ENCODE assay signal across 22 mouse cellular contexts in the genomic region with DNA sequence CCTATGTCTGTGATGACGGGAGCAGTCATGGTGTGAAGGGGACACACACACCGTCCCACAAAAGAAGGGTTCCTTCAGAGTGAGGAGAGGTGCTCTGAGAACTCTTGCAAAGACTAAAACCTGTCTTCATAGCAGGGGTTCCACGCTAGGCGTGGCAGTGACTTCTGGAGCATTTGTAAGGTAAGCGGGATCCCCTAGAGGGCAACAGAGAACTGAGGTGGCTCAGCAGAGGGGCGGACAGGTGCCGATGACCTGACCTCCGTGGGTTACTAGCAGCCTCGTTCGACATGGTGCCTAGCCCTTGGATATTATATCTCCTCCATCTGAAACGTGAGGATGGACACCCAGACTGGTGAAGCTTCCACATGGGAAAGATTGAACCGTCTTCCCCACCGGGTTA.
A peak's percentile ranks its signal among the peaks of the same experiment; 100 is the strongest.
DNase-seq lines count a peak whose midpoint lies in the region; ATAC-seq and TF ChIP-seq lines count a peak whose summit lies in the region.
"Had no signal": no experiment of that assay in that cellular context is flagged by ENCODE, and none has a peak within 500 bp of the region (broad histone marks: within the 10 kb centered on the region; RNA-seq: fewer than 3 reads in every experiment).

No protein-coding gene starts in this region.

- in situ Hi-C loops in CH12.LX (cut with MboI; ENCODE audit: low pct_ligation_motif_present, low pct_unique_long_range_greater_than_20kb, low sequenced_read_pairs), result loop anchor here (5.0 kb wide), 1 partner anchor 179 kb away; the partner anchor contains the start of gene Ntn1

- H3K4me2 ChIP-seq in forebrain, embryonic 14.5 days (ENCODE audit: low read length), result no peak overlapping the region
- H3K4me2 ChIP-seq in lung, postnatal 0 days (replicated peaks; ENCODE audit: low read depth, low read length), result no peak overlapping the region
- H3K4me2 ChIP-seq in CH12.LX (ENCODE audit: insufficient read depth, low read depth, poor library complexity, severe bottlenecking), result no peak overlapping the region
- no peak overlapping the region for H3K4me2 ChIP-seq in liver, postnatal 0 days (ENCODE audit: low read depth, low read length)
- H3K4me2 ChIP-seq: embryonic facial prominence, embryonic 12.5 days; forebrain, embryonic 12.5 days; heart, embryonic 11.5 days; heart, embryonic 15.5 days; hindbrain, embryonic 13.5 days had no signal

- H3K27ac ChIP-seq in forebrain, embryonic 10.5 days, result 0 out of 2 replicates have a peak overlapping the region, but pooled peaks have one; percentile 4
- H3K27ac ChIP-seq in forebrain, embryonic 14.5 days (ENCODE audit: low read depth, low read length), result no peak overlapping the region
- H3K27ac ChIP-seq in lung, postnatal 0 days (ENCODE audit: low read length), result no peak overlapping the region
- no peak overlapping the region for H3K27ac ChIP-seq in CH12.LX (ENCODE audit: insufficient read depth, low read depth)
- no peak overlapping the region for H3K27ac ChIP-seq in liver, postnatal 0 days (ENCODE audit: low read depth)
- H3K27ac ChIP-seq: embryonic facial prominence, embryonic 12.5 days; forebrain, embryonic 12.5 days; heart, adult 2 months; heart, embryonic 15.5 days; hindbrain, embryonic 13.5 days had no signal

- no peak overlapping the region for H3K9ac ChIP-seq in forebrain, embryonic 14.5 days (ENCODE audit: low read length)
- no peak overlapping the region for H3K9ac ChIP-seq in lung, postnatal 0 days (replicated peaks; ENCODE audit: low read depth)
- no peak overlapping the region for H3K9ac ChIP-seq in CH12.LX (ENCODE audit: insufficient read depth, low read depth)
- H3K9ac ChIP-seq in liver, postnatal 0 days (replicated peaks), result no peak overlapping the region
- H3K9ac ChIP-seq: embryonic facial prominence, embryonic 12.5 days; forebrain, postnatal 0 days; heart, embryonic 15.5 days; hindbrain, embryonic 13.5 days had no signal

- TF ChIP-seq CTCF in lung, postnatal 0 days (IDR thresholded peaks at IDR 0.05), result peak; percentile 32
- peak in 1 of 2 experiments; percentile 61; a peak in 2 of 4 replicates for TF ChIP-seq CTCF in CH12.LX (conservative IDR thresholded peaks at IDR 0.05 in 1 of 2, IDR thresholded peaks at IDR 0.05 in 1 of 2; ENCODE audit: low read depth in 2 of 2, low read length in 2 of 2)
- no peak for TF ChIP-seq CTCF in liver, postnatal 0 days (IDR thresholded peaks at IDR 0.05; ENCODE audit: low read depth)

- dilution Hi-C loops in CH12.LX (cut with MboI; ENCODE audit: extremely low pct_ligation_motif_present, extremely low pct_unique_long_range_greater_than_20kb, low sequenced_read_pairs), result no loop called here

- DNase-seq in forebrain, embryonic 10.5 days (ENCODE audit: extremely low spot score, low spot score), result no peak
- no peak for DNase-seq in forebrain, embryonic 14.5 days (ENCODE audit: low spot score)
- DNase-seq in lung, postnatal 0 days (ENCODE audit: low spot score), result no peak
- no peak for DNase-seq in lung, postnatal 4 days
- no peak for DNase-seq in CH12.LX (ENCODE audit: extremely low read depth)
- peak; percentile 49 for DNase-seq in thymus, postnatal 25 days
- DNase-seq in liver, postnatal 0 days, result no peak
- DNase-seq in B cell, adult 2 months, result no peak
- DNase-seq: adrenal gland, adult 8-10 months; adrenal gland, postnatal 36 days; cerebellum, adult 8-10 months; cerebellum, postnatal 14 days; forebrain, postnatal 0 days; gastrocnemius, postnatal 14 days; heart, adult 2 months; heart, postnatal 14 days had no signal

- no peak overlapping the region for H3K4me3 ChIP-seq in forebrain, embryonic 10.5 days
- no peak overlapping the region for H3K4me3 ChIP-seq in forebrain, embryonic 14.5 days (ENCODE audit: low read depth, low read length)
- H3K4me3 ChIP-seq in lung, postnatal 0 days (ENCODE audit: low read depth, low read length), result no peak overlapping the region
- H3K4me3 ChIP-seq in CH12.LX (replicated peaks in 1 of 3; ENCODE audit: low read depth in 2 of 3, low read length in 2 of 3, poor library complexity in 1 of 3), result no peak overlapping the region
- H3K4me3 ChIP-seq in liver, postnatal 0 days (ENCODE audit: low read depth, low read length), result no peak overlapping the region
- H3K4me3 ChIP-seq: embryonic facial prominence, embryonic 12.5 days; forebrain, embryonic 12.5 days; heart, adult 2 months; heart, embryonic 15.5 days; hindbrain, embryonic 13.5 days had no signal

- no peak for TF ChIP-seq POLR2A in CH12.LX (IDR thresholded peaks at IDR 0.05; ENCODE audit: low read depth, low read length)

- peaks cover 96% of the 10 kb centered on the region for H3K27me3 ChIP-seq in forebrain, embryonic 10.5 days (ENCODE audit: poor library complexity, severe bottlenecking)
- H3K27me3 ChIP-seq in forebrain, embryonic 14.5 days (replicated peaks; ENCODE audit: control insufficient read depth, insufficient read depth, low read length), result no peaks in the 10 kb centered on the region
- H3K27me3 ChIP-seq in lung, postnatal 0 days (replicated peaks; ENCODE audit: insufficient read depth, low read length), result no peaks in the 10 kb centered on the region
- H3K27me3 ChIP-seq in CH12.LX (replicated peaks), result no peaks in the 10 kb centered on the region
- no peaks in the 10 kb centered on the region for H3K27me3 ChIP-seq in liver, postnatal 0 days (ENCODE audit: insufficient read depth, low read length)
- H3K27me3 ChIP-seq: embryonic facial prominence, embryonic 12.5 days; heart, embryonic 15.5 days had no signal

- H3K36me3 ChIP-seq in forebrain, embryonic 10.5 days (replicated peaks), result peaks cover 4% of the 10 kb centered on the region; the same call in 1 of the 2 replicates
- no peaks in the 10 kb centered on the region for H3K36me3 ChIP-seq in forebrain, embryonic 14.5 days (ENCODE audit: control insufficient read depth, insufficient read depth, low read length)
- H3K36me3 ChIP-seq in lung, postnatal 0 days (ENCODE audit: insufficient read depth, low read length), result no peaks in the 10 kb centered on the region
- no peaks in the 10 kb centered on the region for H3K36me3 ChIP-seq in CH12.LX (replicated peaks in 1 of 2; ENCODE audit: control insufficient read depth in 1 of 2, insufficient read depth in 1 of 2, low read length in 1 of 2)
- no peaks in the 10 kb centered on the region for H3K36me3 ChIP-seq in liver, postnatal 0 days (replicated peaks; ENCODE audit: insufficient read depth, low read length)
- H3K36me3 ChIP-seq: embryonic facial prominence, embryonic 12.5 days; forebrain, embryonic 12.5 days; G1E; hindbrain, embryonic 13.5 days had no signal

- H3K9me3 ChIP-seq in forebrain, embryonic 10.5 days, result no peaks in the 10 kb centered on the region
- H3K9me3 ChIP-seq in forebrain, embryonic 14.5 days (replicated peaks; ENCODE audit: control insufficient read depth, low read length), result no peaks in the 10 kb centered on the region
- no peaks in the 10 kb centered on the region for H3K9me3 ChIP-seq in lung, postnatal 0 days (ENCODE audit: low read length)
- H3K9me3 ChIP-seq in CH12.LX (replicated peaks; ENCODE audit: low read length), result no peaks in the 10 kb centered on the region
- no peaks in the 10 kb centered on the region for H3K9me3 ChIP-seq in liver, postnatal 0 days (ENCODE audit: low read length)
- H3K9me3 ChIP-seq: embryonic facial prominence, embryonic 12.5 days; forebrain, embryonic 12.5 days; G1E; heart, embryonic 15.5 days; hindbrain, embryonic 13.5 days had no signal

- no peak for ATAC-seq in forebrain, embryonic 14.5 days
- ATAC-seq in lung, postnatal 0 days, result no peak
- no peak for ATAC-seq in liver, postnatal 0 days
- ATAC-seq: forebrain, postnatal 0 days had no signal

- H3K79me2 ChIP-seq in CH12.LX (replicated peaks; ENCODE audit: control insufficient read depth, extremely low read depth, insufficient read depth, poor library complexity, severe bottlenecking), result no peaks in the 10 kb centered on the region

- 62% methylated on average over 13 of the region's 13 CpGs for WGBS in forebrain, embryonic 10.5 days
- 78% methylated on average over 13 of the region's 13 CpGs for WGBS in forebrain, embryonic 14.5 days
- WGBS in lung, postnatal 0 days, result 59% methylated on average over 13 of the region's 13 CpGs
- WGBS in liver, postnatal 0 days (ENCODE audit: insufficient replicate concordance), result 50% methylated on average over 13 of the region's 13 CpGs

- no peak for TF ChIP-seq EP300 in lung, postnatal 0 days (IDR thresholded peaks at IDR 0.05)
- TF ChIP-seq EP300 in CH12.LX (IDR thresholded peaks at IDR 0.05; ENCODE audit: low read length), result no peak
- no peak for TF ChIP-seq EP300 in liver, postnatal 0 days (IDR thresholded peaks at IDR 0.05; ENCODE audit: low read depth)

- TF ChIP-seq RAD21 in CH12.LX (IDR thresholded peaks at IDR 0.05; ENCODE audit: low read depth, low read length), result peak; percentile 63

- peaks cover 53% of the 10 kb centered on the region for H3K4me1 ChIP-seq in forebrain, embryonic 10.5 days
- no peaks in the 10 kb centered on the region; the same call in 1 of the 2 replicates for H3K4me1 ChIP-seq in forebrain, embryonic 14.5 days (ENCODE audit: control insufficient read depth, insufficient read depth, low read length)
- no peaks in the 10 kb centered on the region for H3K4me1 ChIP-seq in lung, postnatal 0 days (ENCODE audit: insufficient read depth, low read depth, low read length)
- H3K4me1 ChIP-seq in CH12.LX (ENCODE audit: control insufficient read depth in 1 of 2, insufficient read depth in 2 of 2), result peaks cover 3% of the 10 kb centered on the region in 2 experiments
- no peaks in the 10 kb centered on the region for H3K4me1 ChIP-seq in liver, postnatal 0 days (ENCODE audit: insufficient read depth)

TF ChIP-seq in CH12.LX, 34 proteins besides CTCF, POLR2A, EP300 and RAD21:
- TF ChIP-seq SMC3 (IDR thresholded peaks at IDR 0.05; ENCODE audit: low read depth, low read length), result peak; percentile 59
- no peak for TF ChIP-seq TBP (conservative IDR thresholded peaks at IDR 0.05; ENCODE audit: low read depth, low read length)
